Mouse (Mus musculus) adrenal gland, postnatal 14 days (tissue): ENCODE measurements at regions not wholly inside any gene's neighbourhood (a gene's known extent, or its start where the extent isn't known, plus 50 kb on each side); places are given as distances from the start of the nearest gene placed in this dataset.
"Not testable (repeated sequence)": the region's sequence is repeated elsewhere in the genome, so short reads cannot be mapped to it uniquely, and the experiment has no call there.

ENCODE experiments used
- DNase-seq: peaks from one replicate; pipeline ENCODE4 v3.0.0; 2021; ENCODE audit warnings: mixed read lengths

DNA sequence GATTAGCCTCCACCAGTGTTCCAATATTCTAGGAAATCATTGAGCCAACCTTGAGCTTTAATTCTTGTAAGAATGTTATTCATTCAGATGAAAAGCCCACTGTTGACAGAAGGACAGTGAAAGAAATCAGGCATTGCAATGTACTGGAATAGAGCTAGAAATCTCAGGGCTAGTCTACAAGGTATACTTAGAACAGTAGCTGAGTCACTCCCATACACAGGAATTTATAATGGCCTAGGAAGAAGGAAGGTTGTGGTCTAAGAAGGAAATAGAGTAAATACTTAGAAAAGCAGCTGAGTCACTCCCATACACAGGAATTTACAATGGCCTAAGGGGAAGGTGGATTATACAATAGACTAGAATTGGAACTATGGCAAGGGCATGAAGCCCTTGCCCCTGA lies 174.6 kb downstream of the Fam181b start:
- not testable (repeated sequence) for DNase-seq

DNA sequence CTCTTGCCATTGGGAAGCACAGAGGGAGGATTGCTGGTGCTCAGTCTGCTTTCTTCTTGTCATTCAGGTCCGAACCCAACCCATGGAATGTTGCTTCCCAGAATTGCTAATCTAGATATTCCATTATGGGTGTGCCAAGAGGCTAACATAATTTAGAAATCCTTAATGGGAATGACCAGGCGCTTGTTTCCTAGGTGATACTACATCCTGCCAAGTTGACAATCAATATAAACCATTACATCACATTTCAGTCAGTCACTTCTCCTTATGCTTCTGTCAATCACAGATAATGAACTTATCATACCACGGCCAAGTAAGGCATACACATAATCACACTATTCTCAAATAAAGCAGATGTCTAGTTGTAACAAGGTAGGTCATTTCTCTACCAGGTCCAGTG lies 206.1 kb downstream of the Fam181b start:
- DNase-seq = no peak

DNA sequence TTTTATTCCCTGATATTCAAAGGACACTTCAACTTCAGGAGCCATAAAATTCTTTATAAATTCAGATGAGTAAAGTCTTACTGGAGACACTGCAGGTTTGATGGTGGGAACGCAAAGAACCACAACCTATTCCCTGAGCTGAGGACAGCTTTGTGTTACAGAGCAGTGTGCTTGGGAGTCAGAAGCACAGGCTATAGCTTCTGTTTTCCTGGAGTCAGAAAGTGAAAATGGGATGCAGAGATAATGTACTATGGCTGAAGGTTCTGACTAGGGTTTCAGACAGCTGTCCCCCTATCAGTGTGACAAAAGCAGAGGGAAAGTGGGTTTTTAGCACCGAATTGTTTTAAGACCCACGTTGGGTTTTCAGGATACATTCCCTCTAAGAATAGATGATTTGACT lies 211.8 kb downstream of the Fam181b start:
- DNase-seq = no peak

DNA sequence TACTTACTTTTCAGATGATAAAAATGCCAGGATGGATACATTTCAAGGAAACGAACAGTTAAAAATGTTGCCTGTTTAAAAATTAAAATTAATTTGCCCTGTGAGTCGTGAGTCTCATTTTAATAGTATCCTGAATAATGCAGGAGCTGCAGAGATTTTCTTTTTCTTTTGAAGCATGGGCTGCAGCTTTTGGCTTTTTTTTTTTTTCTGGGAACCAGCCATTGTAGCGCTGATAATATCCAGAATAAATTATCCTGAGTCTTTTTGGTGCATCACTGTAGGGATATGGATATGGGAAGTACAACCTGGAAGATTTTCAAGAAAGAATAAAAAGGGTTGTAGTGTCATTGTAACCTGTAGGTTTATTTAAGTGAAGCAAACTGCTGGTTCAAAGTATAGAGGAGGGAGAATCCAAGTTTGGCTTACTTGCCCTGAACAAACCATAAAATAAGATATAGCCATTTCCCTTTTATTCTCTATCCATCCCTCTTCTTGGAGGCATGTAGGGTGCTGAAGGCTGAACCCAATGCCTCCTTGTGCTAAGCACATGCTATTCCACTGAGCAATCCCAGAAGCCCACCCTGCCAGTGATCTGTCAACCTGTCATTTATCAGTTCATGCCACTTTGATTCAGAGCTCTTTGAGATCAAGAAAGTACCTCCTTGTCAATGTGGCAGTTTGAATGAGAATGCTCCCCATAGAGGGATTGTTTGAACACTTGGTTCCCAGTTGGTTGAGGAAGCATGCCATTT lies 212.5 kb downstream of the Fam181b start:
- no peak for DNase-seq

DNA sequence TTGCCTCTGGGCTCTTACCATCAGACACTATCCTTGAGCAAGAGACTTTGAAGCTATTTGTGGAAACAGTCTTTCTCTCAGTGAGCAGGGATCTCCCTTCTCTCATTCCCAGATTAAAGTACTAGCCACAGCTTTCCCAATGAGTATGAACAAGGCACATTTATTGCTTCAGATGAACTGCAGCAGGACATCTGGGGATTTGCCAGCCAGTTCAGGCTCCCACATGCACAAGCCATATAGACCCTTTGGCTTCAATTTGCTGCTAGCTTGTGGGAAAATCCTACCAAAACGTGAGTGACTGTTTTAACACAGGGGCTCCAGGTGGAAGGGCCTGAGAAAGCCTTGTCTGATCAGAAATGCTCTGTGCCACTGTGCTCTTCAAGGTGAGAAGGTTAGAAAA lies 233.1 kb downstream of the Fam181b start:
- DNase-seq = no peak

DNA sequence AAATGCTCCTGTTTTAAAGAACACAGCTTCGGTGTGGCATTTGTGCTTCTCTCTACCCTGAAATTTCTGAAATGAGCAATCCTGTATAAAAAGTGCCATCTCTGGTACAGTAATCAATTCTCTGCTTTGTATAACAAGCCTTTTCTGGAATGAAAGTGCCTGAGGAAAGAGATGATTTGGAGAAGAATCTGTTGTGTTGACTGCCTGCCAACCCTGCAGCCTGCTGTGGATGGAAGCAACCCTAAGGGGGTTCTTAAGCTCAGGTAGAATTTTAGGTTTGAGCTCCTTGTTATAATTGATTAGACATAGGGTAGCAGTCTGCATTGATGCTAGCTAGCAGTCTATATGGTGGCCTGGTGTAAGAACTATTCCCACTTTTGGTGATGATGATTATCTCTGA lies 251.7 kb downstream of the Fam181b start:
- DNase-seq = no peak

DNA sequence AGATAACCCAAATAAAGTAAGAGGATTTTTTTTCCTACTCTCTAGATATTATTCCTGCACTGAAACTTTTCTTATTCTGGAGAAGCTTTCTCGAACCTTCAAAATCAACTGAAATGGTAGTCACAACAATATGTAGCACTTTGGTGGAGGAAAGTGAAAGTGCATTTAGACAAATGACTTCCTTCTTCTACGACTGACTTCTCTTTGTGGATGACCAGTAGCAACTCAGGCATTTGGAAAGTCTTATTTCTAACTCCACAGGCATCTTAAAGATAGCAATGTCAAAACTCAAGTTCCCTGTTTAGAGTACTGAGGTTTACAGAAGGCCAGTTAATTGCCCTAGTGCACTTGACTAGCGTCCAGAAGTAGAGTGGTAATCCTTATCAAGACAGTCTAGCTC lies 252.5 kb downstream of the Fam181b start:
- no peak for DNase-seq

DNA sequence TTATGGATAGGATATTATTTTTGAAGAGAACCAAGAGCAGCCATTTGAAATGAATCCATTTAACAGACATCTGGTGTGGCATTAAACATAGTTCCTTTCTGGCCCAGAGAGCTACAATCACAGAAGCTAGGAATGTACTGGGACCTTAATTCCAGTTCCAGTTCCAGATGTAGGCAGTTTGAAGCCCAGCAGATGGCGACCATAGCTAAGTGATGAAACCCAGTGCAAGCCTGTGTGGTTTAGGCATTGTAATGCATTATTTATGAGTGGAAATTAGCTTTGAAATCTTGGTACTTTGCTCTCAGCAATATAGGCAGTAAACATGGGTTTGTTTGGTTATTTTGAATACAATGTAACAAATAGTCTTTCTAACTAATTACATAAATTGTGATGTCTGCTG lies 256.8 kb downstream of the Fam181b start:
- DNase-seq = peak; percentile 5
